Mouse (Mus musculus) stomach, embryonic 15.5 days (tissue): Measurements from ENCODE around the gene Kcnj3. TPM values are rescaled to one million over a fixed set of nuclear protein-coding genes. Genes with fewer than 3 reads are reported as not detected.

Experiments used
- ATAC-seq: fragments of 200-750 bp; cut with Nextera tagmentation; 2 replicates; pipeline ENCODE4 v1.8.0; 2017; ENCODE audit warnings: low read depth, moderate number of reproducible peaks, moderate TSS enrichment; ENCODE audit not compliant: insufficient read depth, low FRiP score
- H3K27ac ChIP-seq: fragments of 300-500 bp; sonication (generic); 2 replicates; pipeline ENCODE4 v1.5.1; 2015; ENCODE audit warnings: mild to moderate bottlenecking, inconsistent platforms
- H3K27me3 ChIP-seq: fragments of 300-500 bp; sonication (generic); replicated peaks from 2 replicates; pipeline ENCODE4 v1.6.1; 2015; ENCODE audit warnings: inconsistent platforms
- H3K36me3 ChIP-seq: fragments of 300-500 bp; sonication (generic); 2 replicates; pipeline ENCODE4 v1.6.1; 2015; ENCODE audit warnings: inconsistent platforms
- H3K4me1 ChIP-seq: fragments of 300-500 bp; sonication (generic); 2 replicates; pipeline ENCODE4 v1.6.1; 2015; ENCODE audit warnings: inconsistent platforms
- H3K4me2 ChIP-seq: fragments of 300-500 bp; sonication (generic); 2 replicates; pipeline ENCODE4 v1.6.1; 2015; ENCODE audit warnings: mild to moderate bottlenecking, inconsistent platforms
- H3K4me3 ChIP-seq: fragments of 300-500 bp; sonication (generic); replicated peaks from 2 replicates; pipeline ENCODE4 v1.5.1; 2015; ENCODE audit warnings: inconsistent platforms
- H3K9ac ChIP-seq: fragments of 300-500 bp; sonication (generic); 2 replicates; pipeline ENCODE4 v1.6.1; 2015; ENCODE audit warnings: inconsistent platforms
- H3K9me3 ChIP-seq: fragments of 300-500 bp; sonication (generic); 2 replicates; pipeline ENCODE4 v1.6.1; 2016; ENCODE audit warnings: inconsistent platforms
- WGBS: fragments of 180-500 bp; shearing (Covaris S2); methylation state at CpG from one replicate; pipeline ENCODE4 v1.1.7; 2015; 5-methylcytosine and 5-hydroxymethylcytosine counted together
- polyA plus RNA-seq: library from polyadenylated mRNA; unstranded; fragments of >200 nt; fragmentation: Nextera tagmentation; extraction: Ambion mirVana; gene quantifications from 2 replicates; pipeline ENCODE4 v1.2.1, GENCODE M21; 2015

Kcnj3 gene
- polyA plus RNA-seq, 1 experiment from 2014 or later: 0.17 TPM

DNA sequence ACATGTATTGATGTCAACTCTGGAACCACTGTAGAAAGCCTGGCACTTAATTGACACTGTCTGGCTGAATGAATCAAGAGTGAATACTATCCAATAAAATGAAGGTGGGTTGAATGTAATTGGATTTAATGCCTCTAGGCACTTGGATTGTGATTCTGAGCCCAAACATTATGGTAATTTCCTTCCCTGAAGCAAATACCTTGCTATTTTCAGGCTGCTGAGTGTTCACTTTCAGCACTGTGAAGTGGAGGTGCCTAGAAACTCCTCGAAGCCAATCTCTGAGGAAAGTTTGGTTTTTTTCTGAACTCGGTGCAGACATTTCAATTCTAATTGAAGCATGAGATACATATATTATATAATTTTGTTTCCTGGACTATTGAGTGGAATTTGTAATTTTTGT is 99.2 kb downstream of the Kcnj3 start:
- H3K27ac ChIP-seq: no peak overlapping the region
- no peaks in the 10 kb centered on the region for H3K4me1 ChIP-seq
- no peak overlapping the region for H3K9ac ChIP-seq
- H3K27me3 ChIP-seq: no peaks in the 10 kb centered on the region
- no peak for ATAC-seq
- H3K36me3 ChIP-seq: no peaks in the 10 kb centered on the region
- 85% methylated on average over 2 of the region's 2 CpGs for WGBS
- H3K4me2 ChIP-seq: no peak overlapping the region
- H3K9me3 ChIP-seq: no peaks in the 10 kb centered on the region
- no peak overlapping the region for H3K4me3 ChIP-seq

DNA sequence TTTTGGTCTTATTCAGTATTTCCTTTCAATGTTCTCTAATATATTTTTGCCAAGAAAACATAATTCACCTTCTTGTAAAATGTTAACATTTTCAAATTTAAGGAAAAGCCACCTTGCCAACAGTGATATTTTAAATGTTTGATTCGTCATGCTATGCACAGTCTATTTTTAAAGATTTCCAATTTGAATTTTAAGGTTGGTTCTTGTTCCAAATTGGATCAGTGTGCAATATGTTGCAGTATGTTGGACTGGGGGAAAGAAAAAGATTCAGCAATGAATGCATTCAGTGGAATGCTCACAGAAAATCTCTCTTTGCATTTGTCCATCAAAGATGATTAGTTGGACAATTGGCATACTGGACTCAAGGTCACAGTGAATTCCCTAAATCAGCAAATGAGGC is 99.7 kb downstream of the Kcnj3 start:
- Histone ChIP-seq H3K4me3 (no peak overlapping the region), H3K4me2 (no peak overlapping the region), H3K27me3 (no peaks in the 10 kb centered on the region), H3K36me3 (no peaks in the 10 kb centered on the region), H3K9me3 (no peaks in the 10 kb centered on the region), H3K9ac (no peak overlapping the region), H3K4me1 (no peaks in the 10 kb centered on the region), H3K27ac (no peak overlapping the region)
- WGBS: 68% methylated on average over 1 of the region's 1 CpGs
- ATAC-seq: no peak

DNA sequence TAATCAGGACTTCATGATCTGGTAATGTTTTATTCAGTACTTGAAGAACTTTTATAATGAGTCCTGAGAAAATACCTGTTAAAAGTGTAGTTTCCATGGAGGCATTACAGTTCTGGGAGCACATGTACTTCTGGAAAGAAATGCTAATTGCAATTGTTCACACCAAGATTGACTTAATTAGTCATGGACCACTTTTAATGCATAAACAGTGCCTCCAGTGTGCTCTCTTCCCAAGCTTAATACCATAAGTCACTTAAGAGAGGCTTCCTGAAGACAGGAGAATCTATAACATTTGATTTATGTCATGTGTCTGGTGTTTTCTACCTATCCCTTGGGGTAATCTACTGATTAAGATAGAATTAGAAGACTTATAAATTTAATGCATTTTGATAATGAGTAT is 111.8 kb downstream of the Kcnj3 start:
- no peak overlapping the region for H3K9ac ChIP-seq
- no peaks in the 10 kb centered on the region for H3K27me3 ChIP-seq
- no peaks in the 10 kb centered on the region for H3K4me1 ChIP-seq
- H3K9me3 ChIP-seq: no peaks in the 10 kb centered on the region
- H3K36me3 ChIP-seq: no peaks in the 10 kb centered on the region
- H3K4me3 ChIP-seq: no peak overlapping the region
- no peak overlapping the region for H3K4me2 ChIP-seq
- ATAC-seq: no peak
- no peak overlapping the region for H3K27ac ChIP-seq

DNA sequence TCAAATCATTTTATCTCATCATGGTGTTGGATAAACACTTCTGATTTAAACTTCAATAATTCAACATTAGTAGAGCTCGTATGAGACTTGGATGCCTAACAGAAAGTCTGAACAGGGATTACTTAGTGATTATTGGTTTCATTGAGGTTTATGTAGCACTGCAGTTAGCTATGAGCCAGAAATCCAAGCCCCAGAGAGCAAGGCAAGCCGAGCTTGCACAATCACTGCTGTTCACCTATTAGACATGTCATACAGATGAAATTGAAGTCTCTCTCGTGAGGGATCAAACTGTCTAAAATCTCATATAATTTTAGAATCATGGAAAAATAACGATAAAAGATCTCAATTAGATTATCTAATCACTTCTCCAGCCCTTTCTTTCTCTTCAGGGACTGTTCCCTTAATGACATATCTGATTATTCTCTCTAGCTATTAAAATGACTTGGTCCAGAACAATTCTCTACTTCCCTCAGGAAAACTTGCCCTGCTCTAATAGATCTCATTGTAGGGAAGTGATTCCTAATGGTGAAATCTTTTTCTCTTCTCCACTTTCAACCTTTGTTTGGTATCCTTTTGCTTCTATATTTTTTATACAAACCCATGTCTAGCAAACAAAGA is 122.7 kb downstream of the Kcnj3 start:
- Histone ChIP-seq H3K27ac (no peak overlapping the region), H3K27me3 (no peaks in the 10 kb centered on the region), H3K36me3 (no peaks in the 10 kb centered on the region), H3K4me2 (no peak overlapping the region), H3K4me1 (no peaks in the 10 kb centered on the region), H3K4me3 (no peak overlapping the region), H3K9ac (no peak overlapping the region), H3K9me3 (no peaks in the 10 kb centered on the region)
- 67% methylated on average over 4 of the region's 4 CpGs for WGBS
- ATAC-seq: no peak

DNA sequence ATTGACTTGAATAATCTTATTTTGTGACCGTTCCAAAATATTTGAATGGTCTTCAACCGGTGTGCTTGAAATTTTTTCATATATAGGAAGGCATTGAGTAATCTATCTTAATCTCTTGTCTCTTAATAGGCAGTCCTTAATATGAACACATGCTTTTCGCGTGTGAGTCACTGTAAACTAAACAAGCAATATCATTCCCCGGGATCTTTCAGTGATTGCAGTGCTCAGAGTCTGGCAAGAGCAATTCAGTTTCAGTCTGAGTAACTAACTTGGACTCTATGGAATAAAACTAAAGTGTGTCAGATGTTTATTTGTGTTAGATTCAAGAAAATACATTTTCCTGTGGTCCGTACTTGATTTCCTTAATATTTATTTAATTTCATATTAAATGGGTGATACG is 133.5 kb downstream of the Kcnj3 start:
- no peak for ATAC-seq
- no peak overlapping the region for H3K27ac ChIP-seq
- WGBS: 68% methylated on average over 7 of the region's 7 CpGs
- H3K9ac ChIP-seq: no peak overlapping the region
- no peak overlapping the region for H3K4me3 ChIP-seq
- H3K4me1 ChIP-seq: no peaks in the 10 kb centered on the region
- no peaks in the 10 kb centered on the region for H3K27me3 ChIP-seq
- no peaks in the 10 kb centered on the region for H3K36me3 ChIP-seq
- H3K4me2 ChIP-seq: no peak overlapping the region
- no peaks in the 10 kb centered on the region for H3K9me3 ChIP-seq

DNA sequence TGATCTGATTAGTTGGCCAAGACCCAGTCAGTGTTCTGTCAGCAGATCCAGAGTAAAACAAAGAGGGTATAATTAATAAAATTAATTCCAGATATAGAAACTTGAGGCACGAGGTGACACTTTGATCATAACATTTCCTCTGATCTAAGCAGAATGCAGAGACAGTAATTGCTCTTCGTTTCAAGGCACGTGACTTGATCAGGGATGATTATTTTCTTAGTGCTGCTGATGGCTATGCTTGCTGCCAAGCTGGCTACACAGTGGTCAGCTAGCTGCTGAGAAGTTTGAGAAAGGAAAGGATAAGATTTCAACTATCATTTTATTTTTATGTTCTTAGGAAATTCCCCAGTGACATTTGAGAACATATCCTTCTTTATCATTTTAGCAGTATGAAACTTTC is 135.7 kb downstream of the Kcnj3 start:
- Histone ChIP-seq H3K4me1 (no peaks in the 10 kb centered on the region), H3K27ac (no peak overlapping the region), H3K36me3 (no peaks in the 10 kb centered on the region), H3K4me2 (no peak overlapping the region), H3K27me3 (no peaks in the 10 kb centered on the region), H3K4me3 (no peak overlapping the region), H3K9ac (no peak overlapping the region), H3K9me3 (no peaks in the 10 kb centered on the region)
- WGBS: 70% methylated on average over 3 of the region's 3 CpGs
- ATAC-seq: no peak

DNA sequence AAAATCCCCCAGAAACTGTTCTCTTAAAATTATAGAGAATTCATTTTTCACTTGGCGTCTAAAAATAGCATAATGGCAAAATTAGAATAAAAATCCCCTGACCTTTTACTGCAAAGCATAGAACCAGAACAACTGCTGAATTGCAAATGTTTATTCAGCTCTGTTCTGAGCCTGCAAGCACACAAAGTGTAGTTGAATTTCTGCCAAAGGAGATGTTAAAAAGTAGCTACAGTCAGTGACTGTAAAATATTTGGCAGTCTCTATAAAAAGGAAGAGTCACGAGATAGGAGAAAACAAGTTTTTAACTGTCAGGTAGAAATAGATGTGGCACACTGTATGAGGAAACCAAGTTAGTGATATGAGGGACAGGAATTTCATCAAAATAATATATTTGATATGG is 144.5 kb downstream of the Kcnj3 start:
- Histone ChIP-seq H3K4me3 (no peak overlapping the region), H3K27ac (no peak overlapping the region), H3K9ac (no peak overlapping the region), H3K9me3 (no peaks in the 10 kb centered on the region), H3K36me3 (no peaks in the 10 kb centered on the region), H3K27me3 (no peaks in the 10 kb centered on the region), H3K4me2 (no peak overlapping the region), H3K4me1 (no peaks in the 10 kb centered on the region)
- WGBS: 43% methylated on average over 2 of the region's 2 CpGs
- no peak for ATAC-seq

DNA sequence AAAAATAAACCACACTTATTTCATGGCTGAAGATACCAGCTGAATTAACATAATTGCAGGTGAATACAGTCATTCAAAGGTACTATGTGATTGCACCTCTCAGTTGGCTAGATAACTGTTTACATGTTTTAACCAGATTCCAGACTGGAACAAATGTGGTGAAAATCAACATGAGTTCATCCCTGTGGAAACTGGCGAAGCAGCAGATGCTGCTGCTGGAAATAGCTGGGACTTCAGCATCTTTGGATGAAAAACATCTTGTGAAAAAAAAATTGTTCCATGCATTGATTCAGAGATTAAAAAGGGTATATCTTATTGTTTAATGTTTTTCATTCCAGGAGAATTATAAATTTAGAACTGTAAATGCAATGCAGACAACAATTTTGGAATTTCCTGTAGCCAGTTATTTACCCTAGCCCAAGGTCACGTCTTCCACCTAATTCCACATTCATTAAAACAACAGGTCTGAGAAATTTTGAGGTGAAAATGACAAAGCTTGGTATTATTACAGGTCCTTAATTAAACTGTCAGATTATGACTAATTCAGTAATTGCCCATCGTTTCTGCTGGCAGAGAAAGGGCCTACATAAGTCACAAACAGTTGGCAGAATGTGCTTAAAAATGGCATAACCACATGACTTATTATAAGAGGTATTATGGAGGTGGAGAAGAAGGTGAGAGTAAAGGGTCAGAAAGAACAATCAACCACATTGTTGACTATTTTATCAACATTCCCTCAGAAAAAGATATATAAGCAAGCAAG is 155.6 kb downstream of the Kcnj3 start:
- no peaks in the 10 kb centered on the region for H3K27me3 ChIP-seq
- H3K9ac ChIP-seq: no peak overlapping the region
- no peaks in the 10 kb centered on the region for H3K36me3 ChIP-seq
- H3K4me2 ChIP-seq: no peak overlapping the region
- no peaks in the 10 kb centered on the region for H3K9me3 ChIP-seq
- no peaks in the 10 kb centered on the region for H3K4me1 ChIP-seq
- 57% methylated on average over 3 of the region's 3 CpGs for WGBS
- H3K27ac ChIP-seq: no peak overlapping the region
- ATAC-seq: no peak
- no peak overlapping the region for H3K4me3 ChIP-seq
